Mouse (Mus musculus) lung, adult 18-20 months (tissue): ENCODE results near the gene Mbnl2.
A peak's percentile ranks its signal among the peaks of the same experiment; 100 is the strongest.

Experiments used
- DNase-seq, 2 experiments: peaks; one replicate each; pipeline ENCODE4 v3.0.0; 2022; ENCODE audit warnings: mixed read lengths in 2 of 2

Mbnl2 gene

DNA sequence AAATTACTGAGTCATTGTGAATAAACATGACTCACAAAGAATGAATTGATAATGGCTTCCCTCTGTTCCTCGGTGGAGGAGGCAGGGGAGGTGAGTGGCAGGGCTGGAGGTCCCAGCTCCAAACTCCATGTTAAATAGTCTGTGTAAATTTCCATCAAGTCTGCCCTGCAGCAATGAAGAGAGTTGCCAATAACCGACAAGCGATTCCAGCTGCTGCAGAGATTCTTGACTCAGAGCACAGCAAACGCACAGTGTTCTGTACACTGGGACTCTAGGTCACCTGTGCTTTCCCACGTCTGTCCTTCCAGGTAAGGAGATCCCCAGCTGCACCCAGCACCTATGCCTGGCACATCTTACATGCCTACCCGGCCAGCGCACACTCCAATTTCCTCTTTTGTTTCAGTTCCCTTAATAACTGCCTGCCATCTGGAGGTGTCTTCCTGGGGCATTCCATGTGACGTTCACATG lies 158.5 kb downstream of the Mbnl2 start:
- no peak for DNase-seq

DNA sequence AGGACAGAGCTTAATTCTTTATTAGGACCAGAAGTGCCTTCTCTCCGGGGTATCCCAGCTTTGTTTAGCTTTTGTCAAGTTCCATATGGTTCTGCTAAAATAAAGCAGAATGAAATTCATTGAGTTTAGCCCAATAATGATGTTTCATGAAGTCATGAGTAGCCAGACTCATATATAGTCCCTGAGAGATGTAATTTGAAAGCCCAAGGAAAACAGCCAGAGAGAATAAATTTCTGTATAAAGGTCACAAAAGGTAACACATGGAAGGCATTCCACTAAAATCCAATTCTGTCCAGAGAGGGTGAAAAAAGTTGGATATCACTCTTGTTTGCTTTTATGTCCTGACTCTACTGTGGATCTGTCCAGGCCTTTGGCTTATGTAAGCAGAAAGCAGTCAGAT lies 159.4 kb downstream of the Mbnl2 start:
- DNase-seq, result no peak

DNA sequence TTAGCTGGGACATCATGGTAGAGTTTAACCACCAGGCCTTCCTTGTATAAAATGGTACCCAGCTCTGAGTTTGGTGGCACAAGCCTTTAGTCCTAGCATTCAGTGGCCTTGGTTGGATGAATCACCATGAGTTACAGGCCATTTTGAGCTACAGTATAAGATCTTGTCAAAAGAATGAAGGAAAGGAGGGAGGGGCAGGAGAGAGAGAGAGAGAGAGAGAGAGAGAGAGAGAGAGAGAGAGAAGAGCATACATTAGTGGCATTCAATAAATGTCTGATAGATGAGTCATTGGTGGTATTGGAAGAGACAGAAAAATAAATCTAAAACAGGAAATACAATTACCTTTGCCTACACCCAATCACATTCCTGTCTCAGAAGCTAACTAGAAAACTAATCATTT lies 165.2 kb downstream of the Mbnl2 start:
- DNase-seq, result no peak

DNA sequence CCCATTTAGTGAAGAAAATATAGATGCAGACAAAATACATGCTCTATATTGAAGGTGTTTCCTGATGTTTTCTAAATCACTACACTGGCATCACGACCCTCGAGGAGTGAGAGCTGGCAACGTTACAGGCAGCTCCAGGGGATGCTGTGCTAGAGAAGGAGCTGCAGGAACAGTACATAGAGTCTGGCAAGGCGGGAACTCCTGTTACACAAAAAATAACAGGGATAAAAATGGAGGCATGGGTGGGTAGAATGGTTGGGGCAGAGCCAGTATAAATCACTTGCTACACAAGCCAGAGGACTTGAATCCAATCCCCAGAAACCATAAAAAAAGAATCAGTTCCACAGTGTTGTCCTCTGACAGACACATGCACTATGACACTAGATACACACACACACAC lies 165.8 kb downstream of the Mbnl2 start:
- DNase-seq, result no peak

DNA sequence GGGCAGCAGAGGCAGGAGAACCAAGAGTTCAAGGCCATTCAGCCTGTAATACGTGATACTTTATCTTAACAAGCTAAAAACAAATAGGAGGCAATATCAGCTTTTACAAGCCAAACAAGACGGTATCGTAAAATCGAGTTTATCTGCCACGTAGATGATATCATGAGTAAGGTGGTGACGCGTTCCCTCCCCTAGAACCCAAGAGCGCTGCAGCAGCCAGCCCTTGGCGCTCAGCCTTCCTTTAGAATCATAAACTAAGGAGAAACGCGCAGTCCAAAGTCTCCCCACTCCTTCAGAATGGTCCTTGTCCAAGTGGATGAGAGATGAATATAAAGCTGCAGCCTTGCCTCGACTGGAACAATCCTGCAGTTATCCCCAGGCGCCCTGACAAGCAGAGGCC lies 166.4 kb downstream of the Mbnl2 start:
- DNase-seq, result no peak

DNA sequence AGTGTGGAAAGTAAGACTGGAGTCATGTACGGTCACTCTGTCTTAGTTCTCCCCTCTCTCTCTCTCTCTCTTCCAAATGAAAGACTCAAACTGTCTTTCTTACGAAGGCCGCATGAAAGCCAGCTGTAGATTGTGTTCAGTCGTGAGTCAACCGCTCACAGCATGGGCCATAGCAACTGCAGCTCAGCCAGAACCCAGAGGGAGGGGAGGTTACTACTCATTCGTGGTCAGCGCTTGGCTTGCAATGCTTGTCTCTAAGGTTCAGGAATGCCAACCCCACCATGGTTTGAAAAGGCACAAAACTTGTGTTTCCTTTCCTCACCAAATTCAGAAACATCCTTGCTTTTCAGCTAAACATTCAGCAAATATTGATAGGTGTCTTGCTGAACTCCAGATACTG lies 178.8 kb downstream of the Mbnl2 start:
- no peak for DNase-seq

DNA sequence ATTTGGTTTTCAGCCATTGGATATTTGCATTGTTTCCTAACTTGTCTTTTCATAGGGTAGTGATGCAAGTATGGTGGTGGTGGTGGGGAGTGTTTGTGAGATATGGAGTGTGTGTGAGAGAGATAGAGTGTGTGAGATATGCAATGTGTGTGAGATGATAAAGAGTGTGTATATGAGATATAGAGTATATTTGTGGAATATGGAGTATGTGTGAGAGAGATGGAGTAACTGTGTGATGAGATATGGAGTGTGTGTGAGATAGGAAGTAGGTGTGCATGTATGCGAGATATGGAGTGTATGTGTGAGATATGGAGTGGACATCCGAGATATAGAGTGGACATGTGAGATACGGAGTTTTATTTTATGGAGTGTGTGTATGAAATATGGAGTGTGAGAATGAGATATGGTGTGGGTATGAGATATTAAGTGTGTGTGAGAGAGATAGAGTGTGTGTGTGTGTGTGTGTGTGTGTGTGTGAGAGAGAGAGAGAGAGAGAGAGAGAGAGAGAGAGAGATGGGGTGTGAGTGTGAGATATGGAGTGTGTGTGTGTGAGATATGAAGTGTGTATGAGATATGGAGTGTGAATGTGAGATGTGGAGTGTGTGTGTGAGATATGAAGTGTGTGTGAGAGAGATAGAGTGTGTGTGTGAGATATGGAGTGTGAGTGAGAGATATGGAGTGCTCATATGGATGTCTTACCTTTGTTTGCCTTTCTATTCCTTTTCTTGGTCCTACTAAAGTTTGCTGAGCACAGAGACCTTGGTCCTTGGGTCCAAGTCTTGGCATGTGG lies 188.7 kb downstream of the Mbnl2 start:
- no peak for DNase-seq

DNA sequence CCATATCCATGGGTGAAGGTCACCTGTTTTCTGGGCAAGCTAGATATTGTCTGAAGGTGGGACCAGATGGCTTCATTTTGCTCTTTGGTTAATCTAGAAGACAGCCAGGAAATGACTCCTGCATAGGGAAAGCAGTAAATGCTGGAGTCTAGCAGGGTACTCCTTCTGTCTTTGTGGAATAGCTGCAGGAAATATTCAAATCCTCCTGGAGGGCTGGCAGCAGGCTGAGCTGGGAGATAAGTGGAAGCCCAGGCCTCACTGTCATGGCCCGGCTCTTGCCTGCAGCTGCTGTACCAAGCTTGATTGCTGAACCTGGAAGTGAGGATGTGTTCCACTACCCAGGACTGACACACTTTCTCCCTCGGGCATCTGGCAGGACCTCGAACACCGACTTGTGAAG lies 191.3 kb downstream of the Mbnl2 start:
- DNase-seq, result no peak

DNA sequence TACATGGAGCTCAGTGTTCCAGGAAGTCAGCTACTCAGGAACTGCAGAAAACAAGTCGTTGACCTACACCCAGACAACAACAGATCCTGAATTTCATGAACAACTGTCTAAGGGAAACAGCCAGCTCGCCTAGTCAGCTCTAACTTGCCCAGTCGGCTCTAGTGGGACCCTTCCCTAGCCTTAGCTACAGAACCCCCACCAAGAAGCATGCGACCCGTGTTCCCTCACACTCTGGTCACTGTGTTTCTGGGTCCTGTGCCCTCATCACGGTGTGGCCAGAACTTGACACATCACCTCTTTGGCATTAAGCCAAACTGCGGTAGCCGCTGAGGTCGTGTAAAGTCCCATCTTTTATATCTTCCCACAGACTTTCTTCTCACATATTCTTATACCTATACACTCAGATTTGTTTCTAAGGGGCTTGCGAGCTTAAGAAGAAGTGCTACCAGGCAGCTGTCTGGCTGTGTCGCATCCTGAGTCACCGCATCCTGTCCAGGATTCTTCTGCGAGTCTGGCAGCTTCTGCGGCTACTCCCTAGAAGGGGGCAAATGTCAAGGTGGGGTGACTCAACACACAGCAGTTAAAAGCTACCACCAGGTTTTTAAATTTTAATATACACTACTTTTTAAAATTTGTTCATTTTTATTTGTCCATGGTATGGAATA lies 193.8 kb downstream of the Mbnl2 start:
- DNase-seq, result no peak

DNA sequence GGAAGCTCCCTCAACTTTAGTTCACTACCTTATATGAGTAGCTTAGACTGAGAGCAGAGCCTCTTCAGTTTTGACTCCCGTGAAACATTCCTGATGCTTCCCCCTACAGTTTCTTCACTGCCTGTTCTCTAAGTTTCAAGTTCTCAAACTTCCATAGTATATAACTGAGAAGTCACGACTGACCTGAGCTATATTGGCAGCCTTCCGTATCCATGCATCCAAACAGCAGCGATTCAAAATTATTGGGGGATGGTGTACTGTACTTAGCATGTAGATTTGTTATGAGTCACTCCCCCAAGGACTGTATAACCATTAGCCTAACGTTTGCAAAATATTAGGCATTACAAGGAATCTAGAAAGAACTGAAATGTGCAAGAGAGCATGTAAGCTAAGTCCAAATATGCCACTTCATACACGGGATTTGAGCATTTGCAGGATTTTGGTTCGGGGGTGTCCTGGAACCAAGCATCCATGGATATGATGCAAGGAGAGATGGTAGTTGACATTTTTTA lies 200.8 kb downstream of the Mbnl2 start:
- no peak for DNase-seq

DNA sequence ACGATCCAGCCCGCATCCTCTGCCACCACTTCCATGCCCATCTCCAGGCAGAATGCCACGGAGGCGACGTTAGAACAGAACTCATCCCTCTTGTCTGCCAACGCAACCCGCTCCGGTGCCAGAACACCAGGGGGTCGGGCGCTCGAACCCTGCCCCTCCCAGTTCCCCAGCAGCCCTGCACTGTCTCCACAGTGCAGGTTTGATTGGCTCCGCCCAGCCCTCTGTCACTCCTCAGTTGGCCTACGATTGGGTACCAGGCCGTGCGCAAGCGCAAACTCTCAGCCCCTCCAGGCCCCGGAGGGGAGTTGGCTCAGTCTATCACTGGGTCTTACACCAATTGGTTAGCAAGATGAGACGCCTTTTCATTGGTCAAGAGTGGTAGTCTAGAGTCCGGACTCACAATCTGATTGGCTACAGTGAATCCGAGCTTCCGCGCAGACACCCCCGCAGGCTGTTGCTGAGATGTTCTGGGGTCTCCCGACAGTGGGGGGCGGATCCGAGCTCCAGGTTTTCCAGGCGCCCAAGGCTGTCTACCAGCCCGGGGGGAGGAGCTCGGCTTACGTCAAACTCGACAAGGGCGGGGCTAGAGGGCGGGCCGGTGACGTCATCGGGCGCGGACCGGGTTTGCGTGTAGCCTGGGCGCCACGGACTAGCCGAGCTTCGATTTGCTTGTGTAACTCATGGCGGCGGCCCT lies 202.0 kb downstream of the Mbnl2 start:
- peak; percentile 97 to 98 for DNase-seq

DNA sequence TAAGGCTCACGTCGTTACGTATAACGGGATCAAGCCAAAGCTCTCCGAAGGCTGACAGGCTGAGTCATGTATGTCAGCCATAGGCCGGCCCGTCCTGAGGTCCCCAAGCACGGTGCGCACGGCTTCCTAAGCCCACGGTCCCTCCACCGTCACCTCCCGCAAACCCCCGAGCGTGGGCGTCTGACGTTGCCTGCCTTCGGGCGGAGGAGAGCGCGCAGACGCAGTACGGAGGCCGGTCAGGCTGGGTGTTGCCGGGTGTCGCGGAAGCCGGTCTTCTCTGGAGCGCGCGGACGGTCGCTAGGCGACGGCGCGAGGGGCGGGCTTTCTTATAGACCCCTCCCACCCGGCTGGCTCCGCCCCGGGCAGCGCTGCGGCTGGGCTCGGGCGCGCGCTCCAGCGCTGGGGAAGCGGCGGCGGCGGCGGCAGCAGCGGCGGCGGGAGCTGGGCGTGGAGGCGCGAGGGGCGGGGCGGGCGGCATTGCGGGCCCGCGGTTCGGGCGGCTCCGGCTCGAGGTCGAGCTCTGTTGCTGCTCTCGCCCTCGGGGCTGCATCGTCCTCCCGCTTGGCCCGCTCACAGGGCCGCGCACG lies 202.6 kb downstream of the Mbnl2 start, which contains the start of gene Rap2a:
TSS of gene Rap2a (plus strand) at position 463 of the 587 bp plus-strand sequence.
- peak; percentile 96 to 97 for DNase-seq

DNA sequence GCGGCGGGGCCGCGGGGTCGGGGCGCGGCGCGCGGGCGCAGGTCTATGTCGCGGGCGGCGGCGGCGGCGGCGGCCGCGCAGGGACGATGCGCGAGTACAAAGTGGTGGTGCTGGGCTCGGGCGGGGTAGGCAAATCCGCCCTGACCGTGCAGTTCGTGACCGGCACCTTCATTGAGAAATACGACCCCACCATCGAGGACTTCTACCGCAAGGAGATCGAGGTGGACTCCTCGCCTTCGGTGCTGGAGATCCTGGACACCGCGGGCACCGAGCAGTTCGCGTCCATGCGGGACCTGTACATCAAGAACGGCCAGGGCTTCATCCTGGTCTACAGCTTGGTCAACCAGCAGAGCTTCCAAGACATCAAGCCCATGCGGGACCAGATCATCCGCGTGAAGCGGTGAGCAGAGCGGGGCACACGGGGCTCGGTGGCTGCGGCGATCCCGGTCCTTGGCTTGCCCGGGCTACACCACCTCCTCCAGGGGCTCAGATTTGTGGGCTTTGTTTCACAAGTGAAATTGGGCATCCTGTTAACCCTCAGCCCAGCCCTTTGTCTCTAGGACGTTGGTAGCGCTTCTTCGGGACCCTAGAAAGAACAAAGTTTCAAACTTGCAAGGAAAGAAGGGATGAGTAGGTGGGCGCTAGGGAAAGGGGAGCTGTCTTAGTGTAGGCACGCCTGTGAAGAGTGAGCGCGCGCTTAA lies 203.3 kb downstream of the Mbnl2 start:
- DNase-seq, result peak in 1 of 2 experiments; percentile 22

DNA sequence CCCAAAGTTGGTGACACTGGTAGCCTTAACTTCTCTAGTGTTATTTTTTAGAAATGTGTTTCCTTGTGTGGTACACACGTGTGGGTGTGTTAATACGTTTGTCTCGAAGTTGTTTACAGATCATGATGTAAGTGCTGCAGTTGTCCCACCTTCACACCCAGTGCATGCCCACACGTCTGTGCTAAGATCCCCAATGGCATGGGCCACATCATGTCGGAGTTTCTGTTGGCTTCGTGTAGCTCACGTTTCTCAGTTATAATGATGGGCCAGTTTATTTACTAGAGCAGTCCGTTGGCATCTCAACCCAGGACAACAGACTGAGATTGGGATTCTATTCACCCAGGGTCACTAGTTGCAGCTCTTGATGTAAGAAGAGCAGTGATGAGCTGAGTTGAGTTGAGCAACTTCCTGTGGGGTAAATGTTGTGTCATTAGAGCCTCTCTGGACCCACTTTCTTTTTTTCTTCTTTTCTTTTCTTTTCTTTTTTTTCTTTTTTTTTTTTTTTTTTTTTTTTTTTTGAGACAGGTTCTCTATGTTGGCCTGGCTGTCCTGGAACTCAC lies 205.0 kb downstream of the Mbnl2 start:
- DNase-seq, result no peak

DNA sequence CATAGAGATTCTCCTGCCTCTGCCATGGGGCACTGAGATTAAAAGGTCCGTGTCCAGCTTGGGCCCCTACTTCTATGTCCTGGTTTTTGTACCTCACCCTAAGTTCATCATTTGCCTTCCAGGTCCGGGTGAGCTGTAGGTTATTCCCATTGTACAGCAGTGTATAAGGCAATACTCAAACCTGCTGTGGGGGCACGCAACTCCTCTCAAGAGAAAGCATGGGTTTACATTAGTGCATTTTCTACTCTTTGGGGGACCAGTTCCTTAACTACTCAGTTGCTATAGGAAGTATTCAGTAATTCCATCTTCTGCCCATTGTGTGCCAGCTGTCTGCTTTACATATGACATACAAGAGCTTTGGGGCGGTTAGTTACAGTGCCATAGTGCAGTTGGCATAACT lies 205.5 kb downstream of the Mbnl2 start:
- DNase-seq, result no peak
